Mouse (Mus musculus) small intestine, adult 2 months (tissue): ENCODE results near the gene Zfp36l2. TPM values are rescaled to one million over a fixed set of nuclear protein-coding genes. Genes with fewer than 3 reads are reported as not detected.

Source experiments
- H3K27ac ChIP-seq: fragments of 200-500 bp; 2 replicates; pipeline ENCODE4 v1.5.1; 2012; ENCODE audit warnings: low read depth, low read length, control low read depth, inconsistent platforms; ENCODE audit not compliant: insufficient read depth
- H3K27me3 ChIP-seq: fragments of 200-500 bp; 2 replicates; pipeline ENCODE4 v1.6.1; 2012; ENCODE audit warnings: mild to moderate bottlenecking, moderate library complexity, low read length, inconsistent platforms; ENCODE audit not compliant: control insufficient read depth, insufficient read depth
- H3K36me3 ChIP-seq: fragments of 200-500 bp; 2 replicates; pipeline ENCODE4 v1.6.1; 2012; ENCODE audit warnings: mild to moderate bottlenecking, low read length, control low read depth, inconsistent platforms; ENCODE audit not compliant: control insufficient read depth, insufficient read depth
- H3K4me1 ChIP-seq: fragments of 200-500 bp; 2 replicates; pipeline ENCODE4 v1.6.1; 2012; ENCODE audit warnings: low read length, inconsistent platforms, mixed read lengths; ENCODE audit not compliant: control insufficient read depth, insufficient read depth, insufficient read length
- H3K4me3 ChIP-seq: fragments of 200-500 bp; 2 replicates; pipeline ENCODE4 v1.5.1; 2012; ENCODE audit warnings: low read depth, mild to moderate bottlenecking, control low read depth, inconsistent platforms, low read length, moderate library complexity
- CTCF ChIP-seq: fragments of 200-500 bp; IDR thresholded peaks from 2 replicates; pipeline ENCODE4 v1.5.1; 2012; ENCODE audit warnings: low read depth, mild to moderate bottlenecking, control low read depth, inconsistent platforms, low read length, moderate library complexity, mixed read lengths; ENCODE audit not compliant: insufficient replicate concordance, insufficient read length; ENCODE audit errors: extremely low read depth
- POLR2A ChIP-seq: fragments of 200-500 bp; IDR thresholded peaks from 2 replicates; pipeline ENCODE4 v1.6.1; 2012; ENCODE audit warnings: low read depth, mild to moderate bottlenecking, control low read depth, inconsistent platforms, low read length, moderate library complexity
- WGBS: fragments of 180-500 bp; shearing (Covaris S2); methylation state at CpG from one replicate; pipeline ENCODE4 v1.1.7; 2018; 5-methylcytosine and 5-hydroxymethylcytosine counted together
- polyA plus RNA-seq: library from polyadenylated mRNA; depleted of rRNA; stranded (reverse); fragments of >200 nt; gene quantifications from 2 replicates; pipeline ENCODE4 v1.2.3, GENCODE M21; 2012

Zfp36l2 gene
- polyA plus RNA-seq, 1 experiment, result 220 TPM

DNA sequence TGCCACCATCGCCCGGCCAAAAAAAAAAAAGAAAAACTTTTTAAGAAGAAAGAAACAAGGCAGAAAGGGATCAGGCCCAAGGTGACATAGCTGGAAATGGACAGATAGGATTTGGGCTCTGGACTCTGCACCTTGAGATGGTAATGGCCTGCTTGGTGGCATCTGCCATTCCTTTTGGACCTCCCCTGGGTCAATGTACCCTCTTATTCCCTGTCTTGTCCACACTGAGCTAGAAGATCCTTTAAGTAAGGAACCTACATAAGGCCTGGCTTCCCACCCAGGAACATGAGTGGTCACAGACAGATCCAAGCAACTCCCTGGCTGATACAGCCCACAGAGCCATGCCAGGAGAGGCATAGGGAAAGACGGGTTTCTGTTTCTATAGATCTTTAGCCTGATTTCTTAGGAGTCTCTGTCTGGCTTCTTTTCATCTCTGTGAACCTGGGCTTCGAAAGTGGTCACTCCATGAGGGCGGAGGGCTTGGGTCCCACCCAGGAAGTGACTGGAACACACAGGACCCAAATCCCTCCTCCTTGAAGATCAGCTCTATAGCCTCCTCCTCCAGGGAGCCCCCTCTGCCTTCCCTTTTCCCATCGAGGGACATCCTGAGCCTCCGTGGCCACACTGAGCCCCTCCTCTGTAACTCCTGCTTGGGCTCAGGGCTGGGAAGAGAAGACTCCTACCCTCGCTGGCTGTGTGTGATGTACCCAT is 32.1 kb downstream of the Zfp36l2 start:
- Histone ChIP-seq H3K4me3 (peak overlapping the region; percentile 49), H3K27ac (peak overlapping the region; percentile 99), H3K4me1 (peaks cover 55% of the 10 kb centered on the region), H3K36me3 (no peaks in the 10 kb centered on the region), H3K27me3 (no peaks in the 10 kb centered on the region)
- TF ChIP-seq POLR2A (no peak), CTCF (no peak)
- 24% methylated on average over 8 of the region's 8 CpGs for WGBS

- H3K27ac ChIP-seq, result peak overlapping the region; percentile 99
- peaks cover 55% of the 10 kb centered on the region for H3K4me1 ChIP-seq
- peak overlapping the region; percentile 36 for H3K4me3 ChIP-seq
- no peaks in the 10 kb centered on the region for H3K36me3 ChIP-seq
- 34% methylated on average over 6 of the region's 6 CpGs for WGBS
- TF ChIP-seq POLR2A, result no peak
- no peaks in the 10 kb centered on the region for H3K27me3 ChIP-seq
Measured at GRCm38 (mm10) chr17:84155029-84155338, 32.8 kb downstream of the Zfp36l2 start.

GRCm38 (mm10) chr17:84154302-84155028 is 33.3 kb downstream of the Zfp36l2 start:
- TF ChIP-seq CTCF (no peak), POLR2A (no peak)
- Histone ChIP-seq H3K4me3 (peak overlapping the region; percentile 36), H3K27me3 (no peaks in the 10 kb centered on the region), H3K36me3 (no peaks in the 10 kb centered on the region), H3K27ac (peak overlapping the region; percentile 99), H3K4me1 (peaks cover 54% of the 10 kb centered on the region)
- 35% methylated on average over 11 of the region's 11 CpGs for WGBS

GRCm38 (mm10) chr17:84152976-84153786 is 34.6 kb downstream of the Zfp36l2 start:
- Histone ChIP-seq H3K4me1 (peaks cover 51% of the 10 kb centered on the region), H3K36me3 (no peaks in the 10 kb centered on the region), H3K27me3 (no peaks in the 10 kb centered on the region), H3K4me3 (no peak overlapping the region), H3K27ac (peak overlapping the region; percentile 2; the same call in 1 of the 2 replicates)
- 57% methylated on average over 12 of the region's 12 CpGs for WGBS
- TF ChIP-seq POLR2A (no peak), CTCF (no peak)

GRCm38 (mm10) chr17:84152206-84152975 is 35.4 kb downstream of the Zfp36l2 start:
- Histone ChIP-seq H3K27me3 (no peaks in the 10 kb centered on the region), H3K27ac (no peak overlapping the region), H3K4me3 (no peak overlapping the region), H3K36me3 (no peaks in the 10 kb centered on the region), H3K4me1 (peaks cover 43% of the 10 kb centered on the region)
- 53% methylated on average over 6 of the region's 6 CpGs for WGBS
- TF ChIP-seq POLR2A (no peak), CTCF (no peak)

DNA sequence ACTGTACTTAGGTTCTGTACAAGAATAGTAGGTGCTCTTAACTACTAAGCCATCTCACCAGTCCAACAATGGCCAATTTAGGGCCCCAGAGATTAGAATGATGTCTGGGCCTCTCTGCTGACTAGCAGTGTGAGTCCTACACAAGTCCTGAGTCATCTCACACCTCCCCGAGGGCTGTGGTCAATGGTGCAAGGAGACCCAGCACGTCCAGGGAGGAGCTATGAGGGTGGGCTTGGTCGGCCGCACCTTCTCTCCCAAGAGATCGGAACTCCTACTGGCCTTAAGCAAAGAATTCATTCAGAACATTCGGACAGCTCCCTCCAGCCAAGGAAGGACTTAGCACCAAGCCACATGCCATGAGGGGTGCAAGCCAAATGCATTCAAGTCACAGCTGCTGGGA is 36.4 kb downstream of the Zfp36l2 start:
- Histone ChIP-seq H3K36me3 (no peaks in the 10 kb centered on the region), H3K27ac (no peak overlapping the region), H3K4me3 (no peak overlapping the region), H3K27me3 (no peaks in the 10 kb centered on the region), H3K4me1 (peaks cover 47% of the 10 kb centered on the region)
- TF ChIP-seq POLR2A (no peak), CTCF (no peak)
- WGBS, result 92% methylated on average over 6 of the region's 6 CpGs
